Mouse (Mus musculus): Measurements from ENCODE around the gene Nat8f6.
"Not testable (repeated sequence)": the region's sequence is repeated elsewhere in the genome, so short reads cannot be mapped to it uniquely, and the experiment has no call there.

GRCm38 (mm10) chr6:85763127-85764070, 57.4 kb downstream of the Nat8f6 start:
- not testable (repeated sequence) for TF ChIP-seq POLR2A (IDR thresholded peaks at IDR 0.05; ENCODE audit: borderline replicate concordance, extremely low read depth, insufficient read depth, insufficient read length, poor library complexity, severe bottlenecking); CTCF (IDR thresholded peaks at IDR 0.05; ENCODE audit: borderline replicate concordance, extremely low read depth, insufficient read depth, insufficient read length)
